In the genomic region with DNA sequence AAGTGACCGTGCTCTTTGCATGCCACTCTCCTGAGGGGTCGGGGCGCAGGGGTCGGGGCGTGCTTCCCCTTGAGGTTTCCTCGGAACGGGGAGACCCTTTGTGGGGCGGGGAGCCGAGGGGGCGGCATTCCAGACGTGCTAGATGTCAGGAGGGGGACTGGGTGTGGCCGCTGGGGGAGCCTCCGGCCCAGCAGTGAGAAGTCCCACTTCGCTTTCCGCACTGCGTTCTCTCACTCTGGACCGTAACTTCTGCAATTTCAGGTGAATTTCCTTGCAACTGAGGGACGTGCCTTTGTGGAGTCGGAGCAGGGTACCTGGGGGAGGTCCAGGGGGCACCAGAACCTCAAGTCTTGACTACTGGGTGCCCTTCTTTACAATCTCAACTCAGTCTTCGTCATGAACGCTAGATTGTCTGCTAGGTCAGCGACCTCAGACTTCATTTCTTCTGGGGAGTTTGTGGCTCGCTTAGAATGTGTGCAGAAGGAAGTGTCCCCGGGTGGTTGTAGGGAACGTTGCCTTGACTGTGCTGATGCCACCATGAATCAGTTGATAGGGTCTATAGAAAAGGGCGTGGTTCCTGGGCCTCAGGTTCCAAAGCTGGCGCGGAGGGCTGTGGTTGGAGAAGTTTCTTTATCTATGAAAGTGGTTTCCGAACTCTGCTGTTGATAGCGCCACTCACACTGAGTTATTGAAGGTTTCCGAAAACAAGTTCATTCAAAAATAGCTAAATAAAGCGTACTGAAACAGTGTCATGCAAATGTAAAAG, we compare ENCODE assay signal across 8 mouse cellular contexts. TPM values are rescaled to one million over a fixed set of nuclear protein-coding genes. Genes with fewer than 3 reads are reported as not detected.
DNase-seq lines count a peak whose midpoint lies in the region; ATAC-seq and TF ChIP-seq lines count a peak whose summit lies in the region.

No protein-coding gene starts in this region.

- no peak for DNase-seq in left cerebral cortex, adult 2 months (ENCODE audit: extremely low spot score in 1 of 2, low spot score in 2 of 2)
- DNase-seq in left cerebral cortex, postnatal 25 days (ENCODE audit: low spot score in 2 of 2) = no peak
- DNase-seq in c-Kit-positive CD71-positive TER-119-negative erythroid progenitor cells, embryonic 14.5 days (ENCODE audit: low read depth) = peak; percentile 43
- no peak for DNase-seq in liver, adult 2 months (ENCODE audit: extremely low read depth, low read depth, low spot score)
- no peak for DNase-seq in left cerebral cortex, adult 8-10 months (ENCODE audit: low spot score in 2 of 2)
- no peak for DNase-seq in right cerebral cortex, adult 2 months (ENCODE audit: low spot score in 2 of 2)

- peak; percentile 61 for ATAC-seq in heart, embryonic 15.5 days (replicated peaks; ENCODE audit: insufficient number of reproducible peaks, insufficient read depth, low FRiP score, low read depth)

- TF ChIP-seq POLR2A in liver, adult 2 months (IDR thresholded peaks at IDR 0.05; ENCODE audit: extremely low read depth, insufficient read depth, low read length) = no peak
- no peak for TF ChIP-seq POLR2A in myocyte (IDR thresholded peaks at IDR 0.05; ENCODE audit: insufficient read length, low read depth)

- no peaks in the 10 kb centered on the region for H3K9me3 ChIP-seq in heart, embryonic 15.5 days (replicated peaks)

- peak overlapping the region; percentile 94 for H3K9ac ChIP-seq in heart, embryonic 15.5 days
- peak overlapping the region; percentile 68 for H3K9ac ChIP-seq in liver, adult 2 months (ENCODE audit: low read depth, low read length)

- no peak for TF ChIP-seq CTCF in left cerebral cortex, adult 2 months (IDR thresholded peaks at IDR 0.05)
- no peak for TF ChIP-seq CTCF in liver, adult 2 months (IDR thresholded peaks at IDR 0.05; ENCODE audit: low read depth, low read length)

- H3K27me3 ChIP-seq in heart, embryonic 15.5 days = no peaks in the 10 kb centered on the region
- H3K27me3 ChIP-seq in liver, adult 2 months (ENCODE audit: control insufficient read depth, insufficient read depth, low read length) = no peaks in the 10 kb centered on the region
- H3K27me3 ChIP-seq in myocyte (ENCODE audit: control insufficient read depth, insufficient read depth, insufficient read length) = no peaks in the 10 kb centered on the region

- H3K4me3 ChIP-seq in left cerebral cortex, adult 2 months = peak overlapping the region; percentile 55
- H3K4me3 ChIP-seq in heart, embryonic 15.5 days = peak overlapping the region; percentile 91
- H3K4me3 ChIP-seq in liver, adult 2 months (ENCODE audit: insufficient read depth, low read depth, low read length) = peak overlapping the region; percentile 67
- peak overlapping the region; percentile 95 for H3K4me3 ChIP-seq in myocyte

- WGBS in heart, embryonic 15.5 days = 2% methylated on average over 32 of the region's 32 CpGs
- 18% methylated on average over 32 of the region's 32 CpGs for WGBS in liver, adult 2 months

- peaks cover 57% of the 10 kb centered on the region for H3K4me1 ChIP-seq in heart, embryonic 15.5 days (replicated peaks)
- H3K4me1 ChIP-seq in liver, adult 2 months (ENCODE audit: control insufficient read depth, insufficient read depth, low read length) = peaks cover 5% of the 10 kb centered on the region; the same call in 1 of the 2 replicates

- no peaks in the 10 kb centered on the region for H3K79me2 ChIP-seq in liver, adult 2 months (ENCODE audit: control insufficient read depth, insufficient read depth, low read length)
- peaks cover 38% of the 10 kb centered on the region for H3K79me2 ChIP-seq in myocyte (ENCODE audit: control insufficient read depth, insufficient read depth)

- H3K4me2 ChIP-seq in heart, embryonic 15.5 days = peak overlapping the region; percentile 70
- peak overlapping the region; percentile 91 for H3K4me2 ChIP-seq in myocyte (ENCODE audit: low read depth)

- peak overlapping the region; percentile 96 for H3ac ChIP-seq in myocyte (ENCODE audit: control insufficient read depth, insufficient read length)

- no peaks in the 10 kb centered on the region for H3K36me3 ChIP-seq in heart, embryonic 15.5 days
- no peaks in the 10 kb centered on the region for H3K36me3 ChIP-seq in liver, adult 2 months (ENCODE audit: control insufficient read depth, insufficient read depth, low read length)
- no peaks in the 10 kb centered on the region for H3K36me3 ChIP-seq in myocyte (ENCODE audit: control insufficient read depth, insufficient read depth)

- intact Hi-C loops in left cerebral cortex, adult 2 months (cut with DNase I) = no loop called here
- intact Hi-C loops in left cerebral cortex, postnatal 25 days (cut with DNase I) = no loop called here

- peak overlapping the region; percentile 66; the same call in 1 of the 2 replicates for H3K27ac ChIP-seq in left cerebral cortex, adult 2 months
- peak overlapping the region; percentile 97 for H3K27ac ChIP-seq in heart, embryonic 15.5 days
- peak overlapping the region; percentile 27 for H3K27ac ChIP-seq in liver, adult 2 months (replicated peaks; ENCODE audit: insufficient read depth, low read depth, low read length)

TF ChIP-seq in myocyte, 11 proteins besides CTCF, POLR2A, EP300 and RAD21:
- no peak for TF ChIP-seq POLR2AphosphoS2 (IDR thresholded peaks at IDR 0.05; ENCODE audit: insufficient read length, low read depth)
- TF ChIP-seq MYOD1 (IDR thresholded peaks at IDR 0.05; ENCODE audit: control insufficient read depth in 1 of 3, insufficient read length in 2 of 3, low read depth in 2 of 3) = no peak
- TF ChIP-seq CEBPB (IDR thresholded peaks at IDR 0.05; ENCODE audit: insufficient read depth, poor library complexity, severe bottlenecking) = no peak
- TF ChIP-seq MAX (IDR thresholded peaks at IDR 0.05; ENCODE audit: low read depth) = no peak
- no peak for TF ChIP-seq MYOG (IDR thresholded peaks at IDR 0.05; ENCODE audit: control insufficient read depth in 1 of 3, insufficient read depth in 1 of 3, insufficient read length in 2 of 3, low read depth in 2 of 3)
- TF ChIP-seq TCF3 (IDR thresholded peaks at IDR 0.05; ENCODE audit: insufficient read length, low read depth) = no peak
- TF ChIP-seq TCF12 (IDR thresholded peaks at IDR 0.05; ENCODE audit: insufficient read depth, poor library complexity, severe bottlenecking) = no peak
- no peak for TF ChIP-seq USF1 (IDR thresholded peaks at IDR 0.05; ENCODE audit: low read depth)
- TF ChIP-seq E2F4 (IDR thresholded peaks at IDR 0.05; ENCODE audit: insufficient read depth) = no peak
- TF ChIP-seq SRF (IDR thresholded peaks at IDR 0.05; ENCODE audit: control insufficient read depth, insufficient read length, low read depth) = no peak
- TF ChIP-seq REST (IDR thresholded peaks at IDR 0.05; ENCODE audit: insufficient read depth, insufficient read length) = no peak

RNA-seq across cellular contexts. Expression of a gene that starts 0.7 kb away (rescaled TPM):
- total RNA-seq in left cerebral cortex, adult 2 months (2021) = 10 to 100 TPM; 13.4 to 14.8 TPM
- 10 to 100 TPM; 12.5 to 17.5 TPM for total RNA-seq in left cerebral cortex, postnatal 25 days (2021)
- polyA plus RNA-seq in heart, embryonic 15.5 days (2015; fragmentation: Nextera tagmentation; extraction: Ambion mirVana) = 544 and 629 TPM in 2 replicates
- 14.0 and 16.1 TPM in 2 replicates for total RNA-seq in liver, adult 2 months (2014; rRNA removed)
- polyA plus RNA-seq in liver, adult 2 months (2012; rRNA removed) = 13.0 and 13.5 TPM in 2 replicates
- 1,009 TPM for polyA plus RNA-seq in myocyte (2012; fragmentation: generic; extraction: Trizol)
- 10 to 100 TPM; 12.3 to 16.1 (median 14.6) TPM for total RNA-seq in left cerebral cortex, adult 8-10 months (2022)

RNA-seq across cellular contexts. Expression of a gene that starts 56.4 kb away (rescaled TPM):
- total RNA-seq in left cerebral cortex, adult 2 months (2021) = 10 to 100 TPM; 10.1 to 11.6 TPM
- total RNA-seq in left cerebral cortex, postnatal 25 days (2021) = 10 to 100 TPM in 1 of 2 experiments, 1 to 10 TPM in 1; 9.6 to 10.3 TPM
- 11.0 and 11.5 TPM in 2 replicates for polyA plus RNA-seq in heart, embryonic 15.5 days (2015; fragmentation: Nextera tagmentation; extraction: Ambion mirVana)
- total RNA-seq in liver, adult 2 months (2014; rRNA removed) = 12.3 and 13.0 TPM in 2 replicates
- polyA plus RNA-seq in liver, adult 2 months (2012; rRNA removed) = 1.7 and 2.0 TPM in 2 replicates
- polyA plus RNA-seq in myocyte (2012; fragmentation: generic; extraction: Trizol) = 2.0 TPM
- 10 to 100 TPM in 3 of 4 experiments, 1 to 10 TPM in 1; 9.4 to 14.5 (median 11.6) TPM for total RNA-seq in left cerebral cortex, adult 8-10 months (2022)

Comparison
In these comparisons a context has a peak if more than half of its experiments do, and no peak if none do; other contexts are left out.
1. H3K27ac ChIP-seq: peak in every context shown above with its lines; median percentile 97 in heart, embryonic 15.5 days; 66 in left cerebral cortex, adult 2 months; 27 in liver, adult 2 months.